Mouse (Mus musculus) heart, embryonic 14.5 days (tissue): ENCODE results near the gene Cyp8b1. TPM values are rescaled to one million over a fixed set of nuclear protein-coding genes. Genes with fewer than 3 reads are reported as not detected.

Source experiments
- ATAC-seq: fragments of 200-750 bp; cut with Nextera tagmentation; 2 replicates; pipeline ENCODE4 v1.8.0; 2017; ENCODE audit warnings: low read depth, moderate TSS enrichment; ENCODE audit not compliant: insufficient number of reproducible peaks, insufficient read depth, low FRiP score
- H3K27ac ChIP-seq, 2 experiments: fragments of 200-500 bp in 1 of 2; fragments of 300-500 bp in 1 of 2; sonication (generic) in 1 of 2; replicated peaks in 1 of 2; 2 replicates each; pipeline ENCODE4 v1.5.1; 2012 to 2014; ENCODE audit warnings: low read depth in 2 of 2, low read length in 2 of 2, control low read depth in 1 of 2, mild to moderate bottlenecking in 1 of 2, mixed read lengths in 1 of 2; ENCODE audit not compliant: control insufficient read depth in 1 of 2, insufficient read depth in 1 of 2
- H3K27me3 ChIP-seq: fragments of 300-500 bp; sonication (generic); 2 replicates; pipeline ENCODE4 v1.6.1; 2014; ENCODE audit warnings: mild to moderate bottlenecking, low read length, control low read depth; ENCODE audit not compliant: control insufficient read depth, insufficient read depth
- H3K36me3 ChIP-seq: fragments of 300-500 bp; sonication (generic); 2 replicates; pipeline ENCODE4 v1.6.1; 2014; ENCODE audit warnings: mild to moderate bottlenecking, control low read depth, low read length, mixed read lengths; ENCODE audit not compliant: control insufficient read depth, insufficient read depth
- H3K4me1 ChIP-seq, 2 experiments: fragments of 200-500 bp in 1 of 2; fragments of 300-500 bp in 1 of 2; sonication (generic) in 1 of 2; 2 replicates each; pipeline ENCODE4 v1.6.1; 2012 to 2014; ENCODE audit warnings: low read length in 2 of 2, control low read depth in 1 of 2, mixed read lengths in 1 of 2; ENCODE audit not compliant: control insufficient read depth in 2 of 2, insufficient read depth in 2 of 2
- H3K4me2 ChIP-seq: fragments of 300-500 bp; sonication (generic); 2 replicates; pipeline ENCODE4 v1.6.1; 2014; ENCODE audit warnings: mild to moderate bottlenecking, low read length
- H3K4me3 ChIP-seq, 2 experiments: fragments of 200-500 bp in 1 of 2; fragments of 300-500 bp in 1 of 2; sonication (generic) in 1 of 2; 2 replicates each; pipeline ENCODE4 v1.5.1; 2012 to 2014; ENCODE audit warnings: low read length in 2 of 2, mild to moderate bottlenecking in 2 of 2, control low read depth in 1 of 2, low read depth in 1 of 2, moderate library complexity in 1 of 2; ENCODE audit not compliant: control insufficient read depth in 1 of 2, insufficient read depth in 1 of 2
- H3K9ac ChIP-seq: fragments of 300-500 bp; sonication (generic); 2 replicates; pipeline ENCODE4 v1.6.1; 2014; ENCODE audit warnings: mild to moderate bottlenecking, low read length
- H3K9me3 ChIP-seq: fragments of 300-500 bp; sonication (generic); 2 replicates; pipeline ENCODE4 v1.6.1; 2016; ENCODE audit warnings: low read length, control low read depth; ENCODE audit not compliant: control insufficient read depth
- WGBS: fragments of 180-500 bp; shearing (Covaris S2); extraction: QIAGEN DNeasy Blood & Tissue Kit; methylation state at CpG from one replicate; pipeline ENCODE4 v1.1.7; 2014; 5-methylcytosine and 5-hydroxymethylcytosine counted together
- polyA plus RNA-seq: library from polyadenylated mRNA; unstranded; fragments of >200 nt; fragmentation: Nextera tagmentation; extraction: Ambion mirVana; gene quantifications from 2 replicates; pipeline ENCODE4 v1.2.1, GENCODE M21; 2014

Cyp8b1 gene
- polyA plus RNA-seq, 1 experiment from 2014 or later: not detected

- 28% methylated on average over 6 of the region's 6 CpGs for WGBS
- no peaks in the 10 kb centered on the region for H3K36me3 ChIP-seq
- no peak overlapping the region for H3K4me2 ChIP-seq
- H3K27me3 ChIP-seq: no peaks in the 10 kb centered on the region
- no peak overlapping the region for H3K27ac ChIP-seq
- ATAC-seq: no peak
- H3K4me1 ChIP-seq: peaks cover 0 to 9% of the 10 kb centered on the region in 2 experiments; a peak in 2 of 4 replicates
- no peak overlapping the region for H3K4me3 ChIP-seq
- H3K9me3 ChIP-seq: no peaks in the 10 kb centered on the region
- no peak overlapping the region for H3K9ac ChIP-seq
Observed at GRCm38 (mm10) chr9:121899306-121899705, 16.8 kb downstream of the Cyp8b1 start.

- H3K4me1 ChIP-seq: peaks cover 0 to 9% of the 10 kb centered on the region in 2 experiments; a peak in 2 of 4 replicates
- no peaks in the 10 kb centered on the region for H3K36me3 ChIP-seq
- no peak for ATAC-seq
- no peaks in the 10 kb centered on the region for H3K9me3 ChIP-seq
- H3K4me3 ChIP-seq: no peak within 1 kb of the TSS
- no peak within 1 kb of the TSS for H3K9ac ChIP-seq
- WGBS: 78% methylated on average over 9 of the region's 9 CpGs
- no peak within 1 kb of the TSS for H3K4me2 ChIP-seq
- no peak within 1 kb of the TSS for H3K27ac ChIP-seq
- H3K27me3 ChIP-seq: no peaks in the 10 kb centered on the region
Observed at GRCm38 (mm10) chr9:121898245-121898644, 17.9 kb downstream of the Cyp8b1 start, which contains the start of gene Ackr2. Gene Ackr2, plus strand, starts transcription at chr9:121898355.

- H3K9me3 ChIP-seq: no peaks in the 10 kb centered on the region
- H3K36me3 ChIP-seq: no peaks in the 10 kb centered on the region
- no peak overlapping the region for H3K4me3 ChIP-seq
- 49% methylated on average over 4 of the region's 4 CpGs for WGBS
- H3K9ac ChIP-seq: no peak overlapping the region
- no peak for ATAC-seq
- no peak overlapping the region for H3K4me2 ChIP-seq
- H3K27ac ChIP-seq: no peak overlapping the region
- peaks cover 0 to 9% of the 10 kb centered on the region in 2 experiments; a peak in 2 of 4 replicates for H3K4me1 ChIP-seq
- H3K27me3 ChIP-seq: no peaks in the 10 kb centered on the region
Observed at GRCm38 (mm10) chr9:121896820-121897219, 19.3 kb downstream of the Cyp8b1 start.

GRCm38 (mm10) chr9:121895392-121895993, 20.6 kb downstream of the Cyp8b1 start:
- no peak for ATAC-seq
- H3K4me1 ChIP-seq: peaks cover 8 to 11% of the 10 kb centered on the region in 2 experiments
- no peak overlapping the region for H3K4me2 ChIP-seq
- H3K9me3 ChIP-seq: no peaks in the 10 kb centered on the region
- H3K9ac ChIP-seq: no peak overlapping the region
- H3K27ac ChIP-seq: no peak overlapping the region
- H3K36me3 ChIP-seq: no peaks in the 10 kb centered on the region
- 69% methylated on average over 7 of the region's 7 CpGs for WGBS
- H3K4me3 ChIP-seq: no peak overlapping the region
- no peaks in the 10 kb centered on the region for H3K27me3 ChIP-seq

- H3K4me1 ChIP-seq: peaks cover 15 to 18% of the 10 kb centered on the region in 2 experiments
- no peak overlapping the region for H3K9ac ChIP-seq
- no peaks in the 10 kb centered on the region for H3K36me3 ChIP-seq
- 70% methylated on average over 7 of the region's 7 CpGs for WGBS
- no peaks in the 10 kb centered on the region for H3K9me3 ChIP-seq
- H3K27ac ChIP-seq: no peak overlapping the region
- no peaks in the 10 kb centered on the region for H3K27me3 ChIP-seq
- no peak overlapping the region for H3K4me2 ChIP-seq
- no peak for ATAC-seq
- no peak overlapping the region for H3K4me3 ChIP-seq
Observed at GRCm38 (mm10) chr9:121894447-121894846, 21.7 kb downstream of the Cyp8b1 start.

- 86% methylated on average over 12 of the region's 12 CpGs for WGBS
- no peak overlapping the region for H3K4me3 ChIP-seq
- H3K4me1 ChIP-seq: peaks cover 15 to 17% of the 10 kb centered on the region in 2 experiments
- no peak overlapping the region for H3K27ac ChIP-seq
- ATAC-seq: no peak
- no peak overlapping the region for H3K4me2 ChIP-seq
- H3K9me3 ChIP-seq: no peaks in the 10 kb centered on the region
- H3K36me3 ChIP-seq: no peaks in the 10 kb centered on the region
- H3K9ac ChIP-seq: no peak overlapping the region
- H3K27me3 ChIP-seq: no peaks in the 10 kb centered on the region
Observed at GRCm38 (mm10) chr9:121892057-121892687, 23.9 kb downstream of the Cyp8b1 start.

GRCm38 (mm10) chr9:121891301-121891700, 24.8 kb downstream of the Cyp8b1 start:
- WGBS: 73% methylated on average over 9 of the region's 9 CpGs
- Histone ChIP-seq H3K4me1 (peaks cover 9 to 15% of the 10 kb centered on the region in 2 experiments), H3K4me3 (no peak overlapping the region), H3K36me3 (no peaks in the 10 kb centered on the region), H3K9ac (no peak overlapping the region), H3K27me3 (no peaks in the 10 kb centered on the region), H3K9me3 (no peaks in the 10 kb centered on the region), H3K27ac (no peak overlapping the region), H3K4me2 (no peak overlapping the region)
- no peak for ATAC-seq
